Mouse (Mus musculus) left cerebral cortex, adult 18-20 months (tissue): ENCODE measurements at regions not wholly inside any gene's neighbourhood (a gene's known extent, or its start where the extent isn't known, plus 50 kb on each side); places are given as distances from the start of the nearest gene placed in this dataset.
A peak's percentile ranks its signal among the peaks of the same experiment; 100 is the strongest.

ENCODE experiments used
- DNase-seq, 2 experiments: peaks; one replicate each; pipeline ENCODE4 v3.0.0; 2021 to 2022; ENCODE audit warnings: low spot score in 2 of 2, mixed read lengths in 1 of 2

DNA sequence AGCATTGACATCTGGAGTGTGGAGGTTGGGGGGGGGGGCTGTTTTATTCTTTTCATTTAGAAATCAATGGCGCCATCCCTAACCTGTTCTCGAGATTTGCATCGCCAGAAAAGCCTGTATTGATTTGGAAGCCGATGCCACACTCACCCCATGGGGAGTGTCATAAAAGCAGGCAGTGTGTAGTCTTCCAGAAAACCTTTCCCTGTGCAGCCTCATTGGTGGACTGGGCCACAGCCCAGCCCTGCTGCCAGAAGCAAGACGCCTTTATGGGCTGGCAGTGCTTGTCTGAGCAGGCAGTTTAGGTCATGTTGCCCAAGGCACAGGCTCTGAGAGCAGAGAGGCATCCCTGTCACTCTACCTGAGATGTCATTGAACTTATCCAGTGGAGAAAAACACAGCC, 117.0 kb upstream of the Cdh4 start:
- no peak for DNase-seq

DNA sequence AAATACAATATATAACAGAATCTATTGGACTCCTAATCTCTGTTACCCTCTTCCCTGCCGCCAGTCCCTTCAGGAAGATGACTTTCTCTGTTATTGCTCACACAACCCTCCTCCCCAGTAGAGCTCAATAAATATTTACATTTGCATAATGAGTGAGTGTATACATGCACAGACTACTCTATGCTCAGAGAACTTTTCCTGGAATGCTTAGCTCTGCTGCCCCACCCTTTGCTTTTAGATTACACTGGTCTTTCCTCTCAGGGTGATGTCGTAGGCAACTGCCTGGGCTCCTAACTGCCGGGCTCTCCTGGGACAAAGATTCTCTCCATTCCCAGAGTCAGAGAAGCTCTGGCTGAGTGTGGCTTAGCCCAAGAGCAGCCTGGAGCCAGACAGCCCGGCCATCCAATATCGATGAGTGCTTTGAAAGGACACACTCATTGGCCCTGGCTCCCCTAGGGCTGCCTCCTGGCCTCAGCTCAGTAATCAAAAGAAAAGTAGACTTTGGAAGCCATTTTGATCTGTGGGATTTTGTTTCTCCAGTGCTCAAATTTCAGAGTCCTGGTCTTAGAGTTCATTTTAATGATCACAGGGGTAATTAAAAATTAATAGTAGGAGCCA, 109.2 kb upstream of the Cdh4 start:
- DNase-seq: no peak

DNA sequence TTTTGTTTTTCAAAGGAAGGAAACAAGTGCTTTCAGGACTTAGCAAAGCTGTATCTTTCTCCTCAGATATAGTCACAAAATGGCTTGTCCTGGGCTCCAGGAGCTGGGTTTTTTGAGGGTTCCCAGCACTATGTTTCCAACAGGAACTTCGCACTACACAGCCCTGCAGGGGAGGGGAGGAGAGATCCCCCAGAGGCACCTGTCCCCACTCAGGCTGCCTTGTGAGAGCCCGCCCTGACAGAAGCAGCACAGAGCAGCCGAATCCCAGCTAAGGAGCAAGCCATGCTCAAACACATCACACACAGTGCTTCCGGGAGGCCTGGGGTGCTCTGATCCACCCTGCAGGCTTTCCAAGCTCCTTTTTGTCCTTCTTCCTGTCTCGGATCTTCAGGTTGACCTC, 108.6 kb upstream of the Cdh4 start:
- DNase-seq: no peak

DNA sequence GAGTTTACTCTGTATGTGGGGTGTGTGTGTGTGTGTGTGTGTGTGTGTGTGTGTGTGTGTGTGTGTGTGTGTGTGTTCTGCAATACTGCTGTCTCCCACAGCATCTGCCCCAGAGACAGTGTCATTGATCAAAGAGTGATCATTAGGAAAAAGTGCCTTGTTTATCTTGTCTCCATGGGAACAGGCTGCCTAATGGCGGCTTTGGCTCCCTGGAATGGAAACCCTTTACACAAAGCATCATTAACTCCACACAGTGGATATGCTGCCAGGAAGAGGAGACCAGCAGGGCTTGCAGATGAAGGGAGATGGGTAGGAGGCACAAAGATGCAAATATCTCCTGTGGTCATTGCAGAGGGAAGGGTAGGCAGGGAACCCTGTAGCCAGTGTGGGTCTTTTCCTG, 106.0 kb upstream of the Cdh4 start:
- no peak for DNase-seq

DNA sequence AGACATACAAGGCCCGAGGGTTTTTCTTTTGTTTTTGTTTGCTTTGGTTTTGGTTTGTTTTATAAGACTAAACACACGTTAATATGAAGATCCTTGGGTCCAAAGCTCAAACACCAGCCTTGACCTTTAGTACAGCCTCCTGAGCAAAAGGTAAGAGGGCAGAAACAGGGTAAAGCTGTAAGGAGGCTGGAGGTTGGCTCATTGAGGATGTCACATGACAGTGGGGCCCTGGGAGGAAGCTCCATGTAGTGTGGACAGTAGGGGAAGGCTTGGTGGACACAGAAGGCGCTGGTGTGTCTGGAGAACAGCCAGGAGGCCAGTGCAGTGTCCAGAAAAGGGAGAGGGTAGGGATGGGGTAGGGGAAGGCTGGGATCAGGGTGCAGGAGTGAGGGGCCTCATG, 89.6 kb upstream of the Cdh4 start:
- no peak for DNase-seq

DNA sequence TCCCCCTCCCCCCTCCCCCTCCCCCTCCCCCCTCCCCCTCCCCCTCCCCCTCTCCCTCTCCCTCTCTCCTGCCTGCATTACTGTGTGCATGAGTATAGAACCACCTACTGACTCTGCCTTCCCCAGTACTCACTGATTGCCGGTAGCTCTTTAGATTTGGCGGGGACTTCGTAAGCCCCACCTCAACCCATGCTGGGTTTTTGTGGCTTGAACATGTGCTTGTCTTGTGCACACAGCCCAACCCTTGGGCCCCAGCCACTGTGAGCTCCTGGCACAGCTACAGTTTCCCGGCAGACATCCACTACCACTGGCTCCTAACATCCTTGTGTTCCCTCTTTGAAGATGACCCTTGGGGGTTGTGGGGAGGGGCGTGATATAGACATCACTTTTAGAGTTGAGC, 87.4 kb upstream of the Cdh4 start:
- DNase-seq: no peak

DNA sequence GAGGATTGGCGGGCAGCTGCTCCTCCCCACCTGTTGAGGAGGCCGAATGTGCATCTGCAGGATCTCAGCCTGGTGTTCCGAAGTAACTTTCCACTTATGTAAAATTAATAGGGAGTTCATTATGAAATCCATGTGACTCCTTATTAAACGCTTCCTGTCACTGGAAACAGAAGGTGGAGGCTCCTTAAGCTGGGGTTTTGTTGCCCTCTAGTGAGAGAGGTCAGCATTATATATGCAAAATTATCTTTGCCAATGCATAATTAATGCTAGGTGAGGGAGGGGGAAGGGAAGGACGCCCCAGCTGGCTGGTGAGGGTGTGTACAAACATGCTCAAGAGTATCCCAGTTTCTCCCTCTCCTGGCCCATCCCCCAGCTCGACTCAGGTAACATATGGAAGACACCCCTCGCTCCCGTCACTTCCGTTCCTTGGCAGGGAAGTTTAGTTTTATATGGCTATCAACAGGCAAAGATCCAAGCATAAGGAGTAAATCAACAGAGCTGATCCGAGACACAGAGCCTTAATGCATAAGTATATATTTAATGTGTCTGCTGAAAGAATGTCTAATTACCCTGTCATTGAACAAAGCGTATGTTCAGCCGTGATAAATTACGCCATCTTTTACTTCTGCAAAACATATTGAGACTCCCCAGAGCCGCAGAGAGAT, 71.2 kb upstream of the Cdh4 start:
- no peak for DNase-seq

DNA sequence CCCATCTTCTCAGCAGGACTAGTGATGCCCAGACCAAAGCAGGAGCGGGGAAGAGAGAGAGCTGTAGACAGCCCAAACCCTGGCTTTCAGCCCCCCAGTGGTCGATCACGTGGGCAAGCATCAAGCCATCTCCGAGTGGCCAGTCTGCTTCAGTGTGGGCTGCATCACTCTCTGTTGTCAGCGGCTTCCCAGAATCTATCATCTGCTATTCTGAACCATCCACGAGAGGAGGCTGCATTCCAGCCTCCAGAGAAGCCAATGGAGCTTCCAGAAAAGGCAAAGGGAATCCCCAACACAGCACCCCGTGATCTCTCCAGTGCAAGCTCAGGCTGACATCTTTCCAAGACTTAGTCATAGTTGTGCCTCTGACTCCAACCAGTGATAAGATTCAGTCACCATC, 70.7 kb upstream of the Cdh4 start:
- DNase-seq: peak; percentile 7 to 14

DNA sequence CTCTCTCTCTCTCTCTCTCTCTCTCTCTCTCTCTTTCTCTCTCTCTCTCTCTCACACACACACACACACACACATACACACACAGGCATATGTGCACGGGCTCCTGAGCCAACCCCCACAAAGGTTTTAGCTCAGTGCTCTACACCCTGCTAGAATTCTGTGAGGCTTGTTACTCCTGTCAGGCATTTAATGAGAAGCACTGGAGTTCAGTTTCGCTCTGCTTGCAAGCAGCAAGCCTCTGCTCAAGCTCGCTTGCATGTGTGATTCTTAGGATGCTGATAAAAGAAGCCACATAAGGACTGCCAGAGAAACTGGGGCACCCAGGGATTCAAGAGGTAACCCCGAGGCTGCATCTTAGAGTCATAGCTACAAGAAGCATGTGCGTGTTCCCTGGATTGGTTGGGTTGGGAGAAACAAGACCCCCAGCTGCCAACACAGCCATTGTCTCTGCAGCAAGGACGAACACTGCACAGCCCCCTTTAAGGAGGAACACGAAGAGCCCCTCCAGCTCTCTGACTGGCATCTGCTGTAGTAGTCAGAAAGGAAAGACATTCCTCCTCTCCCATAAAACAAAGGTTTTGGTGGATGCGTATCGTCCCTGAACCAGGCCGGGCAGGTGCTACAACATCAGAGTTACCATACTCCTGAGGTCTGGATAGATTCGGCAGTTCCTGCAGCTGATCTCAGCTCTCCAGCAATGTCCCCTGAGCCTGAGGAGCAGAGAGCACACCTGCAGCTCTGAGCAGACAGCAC, 62.4 kb upstream of the Cdh4 start:
- DNase-seq: no peak

DNA sequence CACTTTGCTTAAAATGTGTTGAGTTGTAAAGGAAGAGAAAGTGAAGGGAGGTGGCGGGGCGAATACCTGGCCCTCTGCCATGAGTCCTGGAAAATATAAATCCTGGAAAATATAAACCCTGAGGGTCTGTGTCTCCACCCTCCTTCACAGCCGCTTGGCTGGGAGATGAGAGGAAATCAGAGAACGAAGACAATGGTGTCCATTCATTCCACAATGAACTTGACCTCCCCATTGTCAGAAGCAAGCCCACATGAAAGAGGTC, 61.9 kb upstream of the Cdh4 start:
- no peak for DNase-seq

DNA sequence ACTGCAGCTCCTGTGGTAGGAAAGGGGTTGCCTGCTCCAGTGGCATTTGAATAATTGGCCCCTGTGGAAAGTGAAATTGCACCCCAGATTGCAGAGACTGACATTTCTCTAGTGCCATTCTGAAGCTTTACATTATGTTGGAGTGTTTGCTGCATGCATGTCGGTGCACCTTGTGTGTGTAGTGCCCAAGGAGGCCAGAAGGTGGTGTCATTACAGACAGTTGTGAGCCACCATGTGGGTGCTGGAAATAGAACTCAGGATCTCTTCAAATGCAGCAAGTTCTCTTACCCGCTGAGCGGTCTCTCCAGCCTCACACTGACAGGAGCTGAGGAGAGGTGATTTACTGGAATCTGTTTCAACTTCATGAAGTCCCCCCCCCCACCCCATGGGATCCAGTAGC, 60.3 kb upstream of the Cdh4 start:
- no peak for DNase-seq

DNA sequence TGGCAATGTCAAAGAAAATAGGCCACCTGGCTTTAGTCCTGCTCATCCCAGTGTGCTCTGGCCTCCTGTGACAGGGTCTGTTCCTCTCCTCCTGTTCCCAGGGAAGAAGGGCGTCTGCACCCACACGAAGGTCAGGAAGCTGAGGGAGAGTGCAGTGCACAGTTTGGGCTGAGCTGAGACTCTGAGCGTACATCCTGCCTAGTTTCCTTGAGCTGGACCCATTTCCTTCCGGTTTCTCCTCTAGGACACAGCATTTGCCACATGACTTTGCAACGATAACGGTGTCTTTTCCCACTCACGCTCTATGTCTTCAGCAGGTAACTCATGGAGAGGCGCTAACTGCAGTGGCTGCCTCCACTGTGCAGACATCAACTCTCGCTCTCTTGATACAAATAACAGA, 59.6 kb upstream of the Cdh4 start:
- no peak for DNase-seq

DNA sequence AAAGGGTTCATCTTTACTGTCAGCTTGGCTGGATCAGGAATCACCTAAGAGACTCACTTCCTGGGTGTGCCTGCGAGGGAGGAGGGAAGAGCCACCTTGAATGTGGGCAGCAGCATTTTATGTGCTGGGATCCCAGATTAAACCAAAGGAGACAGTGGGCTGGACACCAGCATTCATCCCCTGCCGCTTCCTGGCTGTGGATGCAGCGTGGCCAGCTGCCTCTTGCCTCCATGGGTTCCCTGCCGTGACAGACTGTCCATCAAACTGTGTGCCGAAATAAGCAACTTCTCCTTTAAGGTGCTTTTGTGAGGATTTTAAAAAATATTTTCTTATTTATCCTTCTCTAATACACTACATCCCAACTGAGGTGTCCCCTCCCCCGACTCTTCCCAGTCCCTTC, 55.4 kb upstream of the Cdh4 start:
- DNase-seq: no peak

DNA sequence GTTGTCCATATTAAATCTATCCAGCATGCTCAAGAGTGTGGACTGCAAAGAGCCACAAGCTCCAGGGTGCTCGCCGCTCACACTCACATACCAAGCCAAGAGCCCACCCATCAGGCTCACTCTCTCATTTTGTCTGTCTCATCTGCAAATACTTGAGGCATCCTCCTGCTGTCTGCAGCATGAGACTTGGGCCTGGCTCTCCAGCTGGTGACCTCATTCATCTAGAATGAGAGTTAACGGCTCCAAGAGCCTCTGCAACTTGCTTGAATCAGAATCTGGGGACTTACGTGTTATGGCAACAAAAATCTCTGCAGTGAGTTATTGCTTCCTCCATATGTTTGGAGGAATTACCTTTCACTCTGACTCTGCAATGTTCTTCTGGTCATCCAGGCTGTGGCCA, 51.7 kb upstream of the Cdh4 start:
- peak in 1 of 2 experiments; percentile 21 for DNase-seq

DNA sequence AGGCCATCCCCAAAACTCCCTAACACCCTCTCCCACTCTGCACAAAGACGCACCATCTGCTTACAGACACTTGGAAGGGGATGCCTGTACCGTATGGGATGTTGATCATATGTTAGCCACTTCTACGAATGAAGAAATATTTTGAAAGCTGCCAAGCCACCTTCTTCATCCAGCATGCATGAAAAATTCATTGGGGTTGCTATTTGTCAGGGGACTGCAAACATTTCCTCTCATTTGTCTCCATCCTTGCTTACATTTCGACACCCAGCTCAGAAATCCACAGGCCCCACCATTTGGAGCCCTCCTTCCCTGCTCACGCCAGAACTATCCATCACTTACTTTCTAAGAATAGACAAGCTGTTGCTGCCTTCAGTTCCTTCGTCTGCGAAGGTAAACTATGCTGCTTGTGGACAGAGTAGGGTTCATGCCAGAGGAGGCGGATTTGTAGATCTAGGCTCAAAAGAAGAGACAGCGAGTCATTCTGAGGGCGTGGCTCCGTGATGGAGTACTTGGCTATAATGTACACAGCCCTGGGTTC, 51.2 kb upstream of the Cdh4 start:
- no peak for DNase-seq
